Mouse (Mus musculus) cortical plate, adult 2 months (tissue): Measurements from ENCODE around the gene Fgl2.

Source experiments
- CTCF ChIP-seq: fragments of 200-500 bp; IDR thresholded peaks from 2 replicates; pipeline ENCODE4 v1.5.1; 2011; ENCODE audit warnings: mild to moderate bottlenecking, control low read depth, low read length; ENCODE audit not compliant: insufficient read depth; ENCODE audit errors: extremely low read depth
- POLR2A ChIP-seq: fragments of 200-500 bp; IDR thresholded peaks from 2 replicates; pipeline ENCODE4 v1.6.1; 2011; ENCODE audit warnings: mild to moderate bottlenecking, low read length, control low read depth; ENCODE audit not compliant: insufficient read depth; ENCODE audit errors: extremely low read depth

DNA sequence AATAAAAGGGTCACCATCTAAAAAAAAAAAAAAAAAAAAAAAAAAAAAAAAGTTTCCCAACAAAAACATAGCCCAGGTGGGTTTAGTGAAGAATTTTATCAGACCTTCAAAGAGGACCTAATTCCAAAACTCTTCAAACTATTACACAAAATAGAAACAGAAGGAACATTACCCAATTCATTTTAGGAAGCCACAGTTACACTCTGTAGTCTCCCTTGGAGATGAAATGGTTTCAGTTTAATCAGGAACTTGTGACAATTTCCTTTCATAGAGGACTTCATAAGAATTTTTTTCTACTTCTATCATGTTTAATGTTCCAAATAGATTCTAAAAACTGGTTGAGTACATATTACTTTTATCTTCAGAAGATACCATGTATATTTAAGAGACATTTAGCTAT lies 20.8 kb upstream of the Fgl2 start:
- TF ChIP-seq POLR2A (no peak), CTCF (no peak)
